Mouse (Mus musculus) olfactory bulb, adult 2 months (tissue): ENCODE data around the gene Lrrc75b. TPM values are rescaled to one million over a fixed set of nuclear protein-coding genes. Genes with fewer than 3 reads are reported as not detected.

Experiments
- H3K27ac ChIP-seq: fragments of 200-500 bp; 2 replicates; pipeline ENCODE4 v1.5.1; 2012; ENCODE audit warnings: low read depth, low read length; ENCODE audit not compliant: insufficient read depth
- H3K4me1 ChIP-seq: fragments of 200-500 bp; 2 replicates; pipeline ENCODE4 v1.6.1; 2012; ENCODE audit warnings: low read length; ENCODE audit not compliant: control insufficient read depth, insufficient read depth
- H3K4me3 ChIP-seq: fragments of 200-500 bp; 2 replicates; pipeline ENCODE4 v1.5.1; 2012; ENCODE audit warnings: mild to moderate bottlenecking, low read depth, low read length, moderate library complexity; ENCODE audit not compliant: insufficient read depth
- CTCF ChIP-seq: fragments of 200-500 bp; IDR thresholded peaks from 2 replicates; pipeline ENCODE4 v1.5.1; 2012; ENCODE audit warnings: low read depth, mild to moderate bottlenecking, low read length, moderate library complexity; ENCODE audit not compliant: insufficient read depth
- POLR2A ChIP-seq: fragments of 200-500 bp; IDR thresholded peaks from 2 replicates; pipeline ENCODE4 v1.6.1; 2012; ENCODE audit warnings: mild to moderate bottlenecking, low read depth, low read length, moderate library complexity; ENCODE audit not compliant: insufficient read depth
- WGBS: fragments of 180-500 bp; shearing (Covaris S2); methylation state at CpG from one replicate; pipeline ENCODE4 v1.1.7; 2018; 5-methylcytosine and 5-hydroxymethylcytosine counted together
- polyA plus RNA-seq: library from polyadenylated mRNA; stranded (reverse); fragments of >200 nt; gene quantifications from 2 replicates; pipeline ENCODE4 v1.2.4, GENCODE M21; 2012; ENCODE audit warnings: low replicate concordance; ENCODE audit not compliant: missing spikeins, insufficient read depth, insufficient read length

The Lrrc75b gene
- polyA plus RNA-seq, 1 experiment: not detected

DNA sequence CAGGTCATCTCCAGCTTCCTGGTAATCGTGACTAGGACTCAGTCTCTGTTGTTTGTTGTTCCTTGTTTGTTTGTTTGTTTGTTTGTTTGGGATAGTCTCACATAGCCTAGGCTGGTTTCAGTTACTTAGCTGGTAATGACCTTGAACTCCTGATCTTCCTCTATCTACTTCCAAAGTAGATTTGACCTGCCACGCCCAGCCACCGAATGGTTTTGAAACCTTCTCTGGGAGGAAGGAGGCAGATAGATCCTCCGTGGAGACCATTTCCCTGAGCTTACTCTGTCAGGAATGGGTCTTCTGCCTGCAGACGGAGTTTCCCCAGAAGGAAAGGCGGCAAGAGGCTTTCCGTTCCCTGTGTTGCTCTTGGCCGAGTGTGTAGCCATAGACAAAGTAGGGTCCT lies 2.5 kb upstream of the Lrrc75b start:
- WGBS: 90% methylated on average over 8 of the region's 8 CpGs
- no peak overlapping the region for H3K27ac ChIP-seq
- H3K4me1 ChIP-seq: peaks cover 14% of the 10 kb centered on the region
- H3K4me3 ChIP-seq: no peak overlapping the region
- TF ChIP-seq CTCF (no peak), POLR2A (no peak)

DNA sequence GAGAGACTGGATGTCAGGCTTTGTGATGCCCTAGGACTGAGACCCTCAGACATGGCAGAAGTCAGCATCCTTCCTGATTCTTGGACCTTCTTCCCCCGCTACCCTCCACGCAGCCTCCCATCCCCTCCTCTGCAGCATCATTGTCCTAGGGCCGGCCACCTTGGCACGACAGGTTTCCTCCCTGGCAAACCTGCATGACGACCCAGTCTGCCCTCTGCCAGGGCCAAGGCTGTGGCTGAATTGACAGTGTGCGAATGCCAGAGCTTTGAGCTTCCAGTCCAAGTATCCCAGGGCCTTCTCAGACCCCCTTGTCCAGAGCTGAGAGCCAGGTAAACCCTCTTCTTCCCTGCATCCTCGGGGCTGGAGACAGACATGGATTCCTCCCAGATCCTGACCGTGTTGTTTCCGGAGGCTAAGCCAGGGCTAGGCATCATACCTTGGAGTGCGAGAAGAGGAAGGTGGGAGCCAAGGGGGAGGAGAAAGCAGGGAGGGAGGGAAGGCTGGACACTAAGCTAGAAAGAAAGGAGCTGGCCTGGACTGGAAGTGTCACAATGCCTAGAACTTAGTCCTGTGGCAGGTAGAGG lies 1.0 kb upstream of the Lrrc75b start, which contains the start of gene Ggt1:
Ggt1 (plus strand) TSS at position 534 of the 584 bp plus-strand sequence.
- no peak within 1 kb of the TSS for H3K27ac ChIP-seq
- 78% methylated on average over 10 of the region's 10 CpGs for WGBS
- peak within 1 kb of the TSS; percentile 59; the same call in 1 of the 2 replicates for H3K4me3 ChIP-seq
- no peak for TF ChIP-seq POLR2A
- no peak for TF ChIP-seq CTCF
- H3K4me1 ChIP-seq: peaks cover 14% of the 10 kb centered on the region

DNA sequence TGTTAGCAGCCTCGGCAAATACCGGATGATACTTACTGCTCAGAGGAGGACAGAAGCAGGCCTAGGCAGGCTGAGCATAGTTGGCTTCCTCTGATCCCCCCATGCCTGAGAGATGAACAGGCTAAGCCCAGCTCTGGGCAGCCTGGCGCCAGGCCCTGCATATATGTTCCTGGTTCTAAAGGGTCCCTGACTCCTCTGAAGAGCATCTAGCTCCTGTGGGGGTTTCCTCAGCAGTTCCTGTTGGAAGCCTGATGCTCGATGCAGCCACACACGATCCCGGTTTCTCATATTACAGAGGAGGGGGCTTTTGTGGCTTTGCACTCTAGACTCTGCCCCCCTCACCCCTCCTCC lies 394 bp upstream of the Lrrc75b start:
- peak overlapping the region; percentile 59 for H3K4me3 ChIP-seq
- TF ChIP-seq POLR2A (no peak), CTCF (no peak)
- WGBS: 50% methylated on average over 6 of the region's 6 CpGs
- peaks cover 14% of the 10 kb centered on the region for H3K4me1 ChIP-seq
- H3K27ac ChIP-seq: no peak overlapping the region

DNA sequence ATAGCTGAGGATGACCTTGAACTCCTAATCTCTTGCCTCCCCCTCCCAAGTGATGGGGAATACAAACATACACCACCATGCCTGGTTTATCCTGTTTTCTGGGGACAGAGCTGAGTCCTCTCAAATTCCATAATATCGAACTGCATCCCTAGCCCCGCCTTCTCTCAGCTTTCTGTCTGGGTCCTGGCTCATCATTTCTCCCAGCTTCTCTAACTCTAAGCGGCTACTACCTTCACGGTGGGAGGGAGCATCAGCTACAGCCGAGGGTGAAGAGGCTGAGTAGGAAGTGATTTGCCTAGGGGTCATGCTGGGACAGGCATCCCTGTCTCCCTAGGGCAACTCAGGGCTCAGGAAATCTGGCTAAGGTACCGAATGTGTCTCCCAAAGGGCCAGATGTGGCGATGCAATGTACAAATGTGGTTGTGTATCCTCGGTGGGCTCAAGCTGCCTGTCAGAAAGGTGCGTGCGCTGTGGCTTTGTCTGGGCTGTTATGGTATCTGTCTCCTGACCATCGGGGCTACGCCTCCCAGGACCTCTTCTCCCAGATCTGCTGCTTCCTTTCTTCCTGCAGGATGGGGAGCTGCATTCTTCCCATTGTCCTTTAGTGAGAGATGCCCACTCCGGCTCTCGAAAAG lies 972 bp downstream of the Lrrc75b start:
- 14% methylated on average over 14 of the region's 14 CpGs for WGBS
- Histone ChIP-seq H3K4me3 (peak overlapping the region; percentile 59), H3K4me1 (peaks cover 14% of the 10 kb centered on the region), H3K27ac (no peak overlapping the region)
- TF ChIP-seq CTCF: no peak
- no peak for TF ChIP-seq POLR2A

DNA sequence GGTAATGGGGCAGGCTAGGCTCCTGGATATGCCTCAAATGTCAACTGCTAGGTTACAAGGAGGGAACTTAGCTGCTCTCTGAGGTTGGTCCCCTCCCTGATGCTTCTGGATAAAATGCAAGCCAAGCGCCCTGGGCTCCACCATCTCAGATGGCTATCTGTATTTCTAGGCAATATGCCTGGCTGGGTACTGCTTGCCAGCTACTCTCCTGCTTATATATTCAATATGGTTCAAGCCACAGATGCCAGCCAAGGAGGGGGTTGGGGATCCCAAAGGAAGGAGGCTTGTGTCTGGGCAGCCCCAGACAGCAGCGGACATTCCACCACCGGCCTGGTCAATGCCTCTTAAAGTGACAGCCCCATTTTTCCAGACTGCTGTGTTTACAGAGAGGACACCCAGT lies 1.6 kb downstream of the Lrrc75b start:
- WGBS: 49% methylated on average over 3 of the region's 3 CpGs
- Histone ChIP-seq H3K4me1 (peaks cover 20% of the 10 kb centered on the region), H3K4me3 (no peak overlapping the region), H3K27ac (no peak overlapping the region)
- TF ChIP-seq CTCF (no peak), POLR2A (no peak)

DNA sequence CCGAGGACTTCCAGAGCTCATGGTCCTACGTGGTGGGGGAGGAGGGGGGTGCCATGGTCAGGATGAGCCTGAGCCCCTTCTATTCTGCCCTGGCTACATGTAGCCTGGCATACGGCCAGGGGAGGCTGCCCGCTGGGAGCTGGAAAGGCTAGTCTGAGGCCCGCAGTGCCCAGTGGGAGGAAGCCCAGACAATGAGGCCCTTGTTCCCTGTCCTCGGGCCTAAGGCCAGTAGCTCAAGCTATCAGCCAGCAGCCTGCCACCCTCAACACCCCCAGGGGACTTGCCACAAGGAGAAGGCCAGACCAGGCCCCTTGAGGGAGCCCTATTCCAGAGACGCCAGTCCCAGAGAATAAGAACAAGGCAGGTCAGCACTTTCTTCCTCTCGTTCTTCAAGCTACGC lies 4.1 kb downstream of the Lrrc75b start:
- TF ChIP-seq POLR2A (no peak), CTCF (no peak)
- peak overlapping the region; percentile 24; the same call in 1 of the 2 replicates for H3K27ac ChIP-seq
- H3K4me1 ChIP-seq: peaks cover 22% of the 10 kb centered on the region
- 54% methylated on average over 9 of the region's 9 CpGs for WGBS
- no peak overlapping the region for H3K4me3 ChIP-seq

DNA sequence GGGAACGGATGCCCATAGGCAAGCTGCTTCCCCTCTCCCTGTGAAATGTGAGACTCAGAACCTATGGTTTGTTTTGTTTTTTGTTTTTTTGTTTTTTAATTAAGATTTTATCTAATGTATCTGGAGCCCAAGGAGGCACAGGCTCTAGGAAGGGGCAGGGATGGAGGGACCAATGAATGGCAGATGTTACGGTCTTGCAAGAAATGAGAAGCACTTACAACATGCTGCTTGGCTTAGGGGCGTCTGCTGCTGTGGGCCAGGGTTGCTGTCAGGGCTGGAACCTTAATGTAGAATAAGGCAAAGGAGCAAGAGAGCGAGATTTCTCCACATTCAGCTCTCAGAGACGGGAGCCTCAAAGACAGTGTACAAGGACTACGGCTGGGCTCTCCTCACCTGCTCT lies 4.6 kb downstream of the Lrrc75b start:
- Histone ChIP-seq H3K4me1 (peaks cover 21% of the 10 kb centered on the region), H3K4me3 (no peak overlapping the region), H3K27ac (peak overlapping the region; percentile 24; the same call in 1 of the 2 replicates)
- WGBS: 79% methylated on average over 6 of the region's 6 CpGs
- TF ChIP-seq CTCF (no peak), POLR2A (no peak)

DNA sequence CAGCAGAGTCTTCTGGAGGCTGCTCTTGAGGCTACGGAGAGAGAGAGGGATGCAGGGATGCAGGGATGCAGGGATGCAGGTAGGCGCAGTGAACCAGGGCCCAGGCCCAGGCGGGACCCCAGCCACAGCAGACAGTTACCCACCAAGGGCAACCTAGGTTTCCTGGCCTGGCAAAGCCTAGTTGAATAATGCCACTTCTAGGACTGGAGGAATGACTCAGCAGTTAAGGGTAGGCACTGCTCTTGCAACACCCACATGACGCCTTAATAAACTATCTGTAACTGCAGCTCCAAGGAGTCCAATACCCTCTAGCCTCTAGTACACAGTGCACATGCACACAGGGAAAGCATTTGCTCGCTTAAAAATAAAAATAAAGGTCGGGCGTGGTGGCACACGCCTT lies 6.0 kb downstream of the Lrrc75b start:
- 76% methylated on average over 8 of the region's 8 CpGs for WGBS
- Histone ChIP-seq H3K27ac (no peak overlapping the region), H3K4me1 (peaks cover 10% of the 10 kb centered on the region; the same call in 1 of the 2 replicates), H3K4me3 (no peak overlapping the region)
- TF ChIP-seq CTCF: no peak
- TF ChIP-seq POLR2A: no peak

DNA sequence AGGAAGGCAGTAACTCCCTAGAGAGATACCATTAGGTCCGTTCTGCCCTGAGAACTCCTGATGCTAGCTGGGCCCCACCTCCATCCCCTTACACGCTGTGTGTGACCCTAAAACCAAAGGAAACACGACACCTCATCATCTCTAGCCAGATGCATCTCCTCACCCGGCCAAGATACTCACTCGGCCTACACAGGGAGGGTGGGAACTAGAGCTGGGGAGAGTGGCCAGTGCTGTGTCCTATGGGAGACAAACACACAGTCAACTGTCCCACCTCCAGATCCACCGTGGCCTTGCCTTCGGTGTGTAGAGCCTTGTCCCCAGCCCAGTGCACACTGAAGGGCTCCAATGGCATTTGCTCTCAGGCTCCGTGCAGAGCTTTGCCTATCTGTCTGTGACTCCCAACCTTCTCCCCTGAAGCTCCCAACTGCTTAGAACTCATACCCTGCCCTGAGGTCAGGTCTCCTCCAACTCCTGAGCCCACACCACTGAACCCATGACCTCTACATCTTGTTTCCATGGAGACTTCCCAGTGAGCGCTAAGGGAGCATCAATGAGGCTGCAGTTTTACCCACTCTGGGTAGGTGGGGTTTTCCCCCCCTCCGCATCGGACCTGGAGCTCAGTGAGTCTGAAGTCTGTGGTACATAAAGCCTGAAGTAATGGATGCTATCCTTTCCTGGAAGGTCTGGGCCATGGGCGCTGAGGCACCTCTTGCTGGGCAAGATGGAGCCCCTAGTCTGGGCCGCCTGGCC lies 7.3 kb downstream of the Lrrc75b start:
- peaks cover 13% of the 10 kb centered on the region for H3K4me1 ChIP-seq
- no peak for TF ChIP-seq POLR2A
- no peak for TF ChIP-seq CTCF
- 88% methylated on average over 13 of the region's 13 CpGs for WGBS
- no peak overlapping the region for H3K27ac ChIP-seq
- H3K4me3 ChIP-seq: no peak overlapping the region
